Mouse (Mus musculus): Measurements from ENCODE around the gene Cacng7.

DNA sequence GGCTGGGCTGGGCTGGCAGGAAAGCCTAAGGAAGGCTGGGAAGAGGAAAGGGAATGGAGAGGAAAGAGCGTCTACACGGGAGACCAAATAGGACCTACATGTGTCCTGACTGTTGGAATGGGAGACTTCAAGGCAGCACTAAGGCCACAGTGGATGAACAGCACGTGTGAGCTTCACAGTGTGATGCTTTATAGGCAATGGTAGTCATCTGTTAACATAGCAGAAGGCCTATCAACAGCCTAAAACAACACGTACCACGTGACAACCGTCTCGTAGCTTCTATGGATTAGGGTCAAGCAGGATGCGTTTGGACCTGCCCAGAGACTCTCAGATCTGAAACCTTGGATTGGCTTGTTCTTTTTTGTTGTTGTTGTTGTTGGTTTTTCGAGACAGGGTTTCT lies 49.4 kb downstream of the Cacng7 start:
- no peak for TF ChIP-seq CTCF (IDR thresholded peaks at IDR 0.05; ENCODE audit: low read depth)
- no peak for TF ChIP-seq EP300 (IDR thresholded peaks at IDR 0.05; ENCODE audit: low read depth)
